Mouse (Mus musculus): Measurements from ENCODE around the gene Emc3. TPM values are rescaled to one million over a fixed set of nuclear protein-coding genes. Genes with fewer than 3 reads are reported as not detected.
A peak's percentile ranks its signal among the peaks of the same experiment; 100 is the strongest.

The Emc3 gene
- polyA plus RNA-seq, 1 experiment: 33.5 TPM

DNA sequence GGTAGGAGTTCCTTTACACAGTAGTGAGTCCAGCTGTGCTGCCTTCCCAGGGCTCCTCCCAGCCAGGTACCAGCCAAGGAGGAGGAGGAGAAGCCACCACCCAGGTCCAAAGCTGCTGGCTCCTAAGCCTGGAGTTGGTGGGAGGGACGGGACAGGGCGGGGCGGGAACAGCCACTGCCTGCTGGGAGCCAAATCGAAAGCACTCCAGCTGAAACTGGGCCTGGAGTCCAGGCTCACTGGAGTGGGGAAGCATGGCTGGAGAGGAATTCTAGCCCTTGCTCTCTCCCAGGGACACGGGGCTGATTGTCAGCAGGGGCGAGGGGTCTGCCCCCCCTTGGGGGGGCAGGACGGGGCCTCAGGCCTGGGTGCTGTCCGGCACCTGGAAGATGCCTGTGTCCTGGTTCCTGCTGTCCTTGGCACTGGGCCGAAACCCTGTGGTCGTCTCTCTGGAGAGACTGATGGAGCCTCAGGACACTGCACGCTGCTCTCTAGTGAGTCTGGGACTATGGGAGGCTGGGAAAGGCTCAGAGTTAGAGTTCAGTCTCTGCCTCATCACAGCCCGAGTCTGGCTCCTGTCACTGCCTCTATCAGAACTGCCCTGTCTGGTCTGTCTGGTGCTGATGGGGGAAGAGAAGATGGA, 60.0 kb downstream of the Emc3 start, which contains the start of gene Il17rc:
TSS of gene Il17rc (plus strand) at position 131 of the 640 bp plus-strand sequence.
- Histone ChIP-seq H3K4me1 (ENCODE audit: control insufficient read depth, insufficient read depth, low read length) (no peaks in the 10 kb centered on the region), H3K27me3 (ENCODE audit: control insufficient read depth, insufficient read depth, low read length, poor library complexity, severe bottlenecking) (no peaks in the 10 kb centered on the region), H3K9ac (ENCODE audit: low read depth, poor library complexity, severe bottlenecking) (peak within 1 kb of the TSS; percentile 29; the same call in 1 of the 2 replicates), H3K27ac (ENCODE audit: insufficient read depth, low read length) (no peak within 1 kb of the TSS), H3K36me3 (ENCODE audit: control insufficient read depth, insufficient read depth, low read length, poor library complexity, severe bottlenecking) (no peaks in the 10 kb centered on the region), H3K9me3 (replicated peaks; ENCODE audit: control insufficient read depth, insufficient read depth, low read length, poor library complexity, severe bottlenecking) (no peaks in the 10 kb centered on the region), H3K4me3 (ENCODE audit: low read depth, low read length) (peak within 1 kb of the TSS; percentile 27)
- TF ChIP-seq CTCF (IDR thresholded peaks at IDR 0.05; ENCODE audit: low read depth, low read length) (no peak), POLR2A (IDR thresholded peaks at IDR 0.05; ENCODE audit: insufficient read depth, low read length) (peak; percentile 19)

DNA sequence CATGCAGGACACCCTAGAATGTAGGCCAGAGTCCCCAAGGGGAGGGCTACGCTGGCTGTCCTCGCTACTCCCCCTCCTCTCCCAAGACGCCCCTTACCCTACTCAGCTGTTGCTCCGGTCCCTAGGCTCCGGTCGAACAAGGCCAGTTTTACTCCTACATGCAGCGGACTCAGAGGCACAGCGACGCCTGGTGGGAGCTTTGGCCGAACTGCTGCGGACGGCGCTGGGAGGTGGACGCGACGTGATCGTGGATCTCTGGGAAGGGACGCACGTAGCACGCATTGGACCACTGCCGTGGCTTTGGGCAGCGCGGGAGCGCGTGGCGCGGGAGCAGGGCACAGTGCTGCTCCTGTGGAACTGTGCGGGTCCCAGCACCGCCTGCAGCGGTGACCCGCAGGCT, 62.0 kb downstream of the Emc3 start:
- TF ChIP-seq CTCF (IDR thresholded peaks at IDR 0.05; ENCODE audit: low read depth, low read length) (peak; percentile 76), EP300 (IDR thresholded peaks at IDR 0.05; ENCODE audit: insufficient read depth, low read depth, low read length) (no peak), POLR2A (IDR thresholded peaks at IDR 0.05; ENCODE audit: insufficient read depth, low read length) (no peak)
- H3K27me3 ChIP-seq (ENCODE audit: control insufficient read depth, insufficient read depth, low read length, poor library complexity, severe bottlenecking): no peaks in the 10 kb centered on the region
- H3K36me3 ChIP-seq (ENCODE audit: control insufficient read depth, insufficient read depth, low read length, poor library complexity, severe bottlenecking): no peaks in the 10 kb centered on the region
- peak overlapping the region; percentile 49 for H3K4me3 ChIP-seq (ENCODE audit: low read depth, low read length)
- peak overlapping the region; percentile 4; the same call in 1 of the 2 replicates for H3K9ac ChIP-seq (ENCODE audit: low read depth, poor library complexity, severe bottlenecking)
- H3K4me1 ChIP-seq (ENCODE audit: control insufficient read depth, insufficient read depth, low read length): no peaks in the 10 kb centered on the region
- H3K27ac ChIP-seq (ENCODE audit: insufficient read depth, low read length): no peak overlapping the region
- no peaks in the 10 kb centered on the region for H3K9me3 ChIP-seq (replicated peaks; ENCODE audit: control insufficient read depth, insufficient read depth, low read length, poor library complexity, severe bottlenecking)

DNA sequence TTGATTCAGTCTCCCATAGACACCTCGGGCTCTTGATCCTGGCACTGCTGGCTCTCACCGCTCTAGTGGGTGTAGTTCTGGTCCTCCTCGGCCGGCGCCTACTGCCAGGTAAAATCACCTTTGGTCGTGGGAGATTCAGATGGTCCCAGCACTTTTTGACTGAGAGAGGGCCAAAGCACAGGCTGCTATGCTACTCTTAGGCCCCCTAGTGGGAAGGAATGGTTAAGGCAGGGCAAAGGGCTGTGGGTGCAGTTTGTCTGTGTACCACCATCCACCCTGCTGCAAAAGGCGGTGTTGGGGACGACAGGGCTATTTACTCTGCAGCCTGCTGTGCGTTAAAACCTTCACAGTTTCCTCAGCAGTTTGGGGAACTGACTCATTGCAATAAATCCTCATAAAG, 62.4 kb downstream of the Emc3 start:
- Histone ChIP-seq H3K9ac (ENCODE audit: low read depth, poor library complexity, severe bottlenecking) (peak overlapping the region; percentile 4; the same call in 1 of the 2 replicates), H3K27ac (ENCODE audit: insufficient read depth, low read length) (no peak overlapping the region), H3K4me1 (ENCODE audit: control insufficient read depth, insufficient read depth, low read length) (no peaks in the 10 kb centered on the region), H3K9me3 (replicated peaks; ENCODE audit: control insufficient read depth, insufficient read depth, low read length, poor library complexity, severe bottlenecking) (no peaks in the 10 kb centered on the region), H3K36me3 (ENCODE audit: control insufficient read depth, insufficient read depth, low read length, poor library complexity, severe bottlenecking) (no peaks in the 10 kb centered on the region), H3K27me3 (ENCODE audit: control insufficient read depth, insufficient read depth, low read length, poor library complexity, severe bottlenecking) (no peaks in the 10 kb centered on the region), H3K4me3 (ENCODE audit: low read depth, low read length) (peak overlapping the region; percentile 49)
- TF ChIP-seq CTCF (IDR thresholded peaks at IDR 0.05; ENCODE audit: low read depth, low read length) (peak; percentile 72), EP300 (IDR thresholded peaks at IDR 0.05; ENCODE audit: insufficient read depth, low read depth, low read length) (no peak)

DNA sequence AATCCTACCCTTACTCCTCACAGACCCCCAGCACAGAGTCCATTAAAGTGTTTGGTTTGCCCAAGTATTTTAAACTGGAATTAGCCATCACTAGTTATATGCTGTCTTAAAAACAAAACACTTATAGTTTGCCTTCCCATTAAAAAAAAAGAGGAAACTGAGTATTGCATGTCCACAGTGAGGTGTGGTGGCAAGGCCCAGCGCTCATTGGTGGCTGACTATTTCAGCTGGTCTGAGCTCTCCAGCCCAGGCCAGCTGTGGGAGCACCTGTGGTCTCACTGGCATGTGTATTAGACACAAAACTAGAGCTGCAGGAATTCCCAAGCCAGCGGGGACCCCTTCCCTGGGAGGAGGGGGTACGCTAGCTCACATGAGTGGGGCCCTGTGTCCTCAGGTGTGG, 62.9 kb downstream of the Emc3 start:
- Histone ChIP-seq H3K27me3 (ENCODE audit: control insufficient read depth, insufficient read depth, low read length, poor library complexity, severe bottlenecking) (no peaks in the 10 kb centered on the region), H3K27ac (ENCODE audit: insufficient read depth, low read length) (no peak overlapping the region), H3K9me3 (replicated peaks; ENCODE audit: control insufficient read depth, insufficient read depth, low read length, poor library complexity, severe bottlenecking) (no peaks in the 10 kb centered on the region), H3K9ac (ENCODE audit: low read depth, poor library complexity, severe bottlenecking) (no peak overlapping the region), H3K4me3 (ENCODE audit: low read depth, low read length) (no peak overlapping the region), H3K36me3 (ENCODE audit: control insufficient read depth, insufficient read depth, low read length, poor library complexity, severe bottlenecking) (no peaks in the 10 kb centered on the region), H3K4me1 (ENCODE audit: control insufficient read depth, insufficient read depth, low read length) (no peaks in the 10 kb centered on the region)
- TF ChIP-seq POLR2A (IDR thresholded peaks at IDR 0.05; ENCODE audit: insufficient read depth, low read length) (no peak), CTCF (IDR thresholded peaks at IDR 0.05; ENCODE audit: low read depth, low read length) (no peak), EP300 (IDR thresholded peaks at IDR 0.05; ENCODE audit: insufficient read depth, low read depth, low read length) (no peak)

DNA sequence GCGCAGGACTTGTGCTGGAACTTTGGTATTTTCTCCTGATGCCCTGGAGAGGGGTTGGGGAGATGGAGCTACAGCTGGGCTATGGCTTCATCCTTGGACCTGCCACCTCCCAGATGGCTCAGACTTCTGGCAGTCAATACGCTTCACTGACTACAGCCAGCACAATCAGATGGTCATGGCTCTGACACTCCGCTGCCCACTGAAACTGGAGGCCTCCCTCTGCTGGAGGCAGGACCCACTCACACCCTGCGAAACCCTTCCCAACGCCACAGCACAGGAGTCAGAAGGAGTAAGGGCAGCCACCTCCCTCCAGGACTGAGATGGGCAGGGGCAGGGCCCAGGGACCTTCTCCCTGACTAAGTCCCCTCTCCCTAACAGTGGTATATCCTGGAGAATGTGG, 65.8 kb downstream of the Emc3 start:
- Histone ChIP-seq H3K36me3 (ENCODE audit: control insufficient read depth, insufficient read depth, low read length, poor library complexity, severe bottlenecking) (no peaks in the 10 kb centered on the region), H3K27me3 (ENCODE audit: control insufficient read depth, insufficient read depth, low read length, poor library complexity, severe bottlenecking) (no peaks in the 10 kb centered on the region)

More for the DNA sequence above, 65.8 kb downstream of the Emc3 start:
- TF ChIP-seq POLR2A (IDR thresholded peaks at IDR 0.05; ENCODE audit: insufficient read depth, low read length) (no peak), CTCF (IDR thresholded peaks at IDR 0.05; ENCODE audit: low read depth, low read length) (no peak), EP300 (IDR thresholded peaks at IDR 0.05; ENCODE audit: insufficient read depth, low read depth, low read length) (no peak)
- H3K27ac ChIP-seq (ENCODE audit: insufficient read depth, low read length): no peak overlapping the region
- H3K9ac ChIP-seq (ENCODE audit: low read depth, poor library complexity, severe bottlenecking): no peak overlapping the region
- no peaks in the 10 kb centered on the region for H3K9me3 ChIP-seq (replicated peaks; ENCODE audit: control insufficient read depth, insufficient read depth, low read length, poor library complexity, severe bottlenecking)
- H3K4me1 ChIP-seq (ENCODE audit: control insufficient read depth, insufficient read depth, low read length): no peaks in the 10 kb centered on the region
- H3K4me3 ChIP-seq (ENCODE audit: low read depth, low read length): no peak overlapping the region

Other genes with a start within 250 kb of the Emc3 start
- 3.7 and 5.3 TPM in 2 replicates for gene Cpne9, start 249.3 kb downstream of the Emc3 start, polyA plus RNA-seq (2011; ENCODE audit: insufficient read depth, insufficient read length, low read depth, missing spikeins)
- 26.7 and 27.0 TPM in 2 replicates for gene Brpf1, start 224.5 kb downstream of the Emc3 start, polyA plus RNA-seq (2011; ENCODE audit: insufficient read depth, insufficient read length, low read depth, missing spikeins)
- gene Ogg1, start 204.7 kb downstream of the Emc3 start, polyA plus RNA-seq (2011; ENCODE audit: insufficient read depth, insufficient read length, low read depth, missing spikeins): 24.2 and 26.8 TPM in 2 replicates
- gene Camk1, start 187.7 kb downstream of the Emc3 start, polyA plus RNA-seq (2011; ENCODE audit: insufficient read depth, insufficient read length, low read depth, missing spikeins): 7.6 and 7.7 TPM in 2 replicates
- 41.0 and 41.4 TPM in 2 replicates for gene Tada3, start 153.8 kb downstream of the Emc3 start, polyA plus RNA-seq (2011; ENCODE audit: insufficient read depth, insufficient read length, low read depth, missing spikeins)
- gene Arpc4, start 153.5 kb downstream of the Emc3 start, polyA plus RNA-seq (2011; ENCODE audit: insufficient read depth, insufficient read length, low read depth, missing spikeins): 120 and 130 TPM in 2 replicates
- gene Ttll3, start 142.4 kb downstream of the Emc3 start, polyA plus RNA-seq (2011; ENCODE audit: insufficient read depth, insufficient read length, low read depth, missing spikeins): 2.9 and 3.8 TPM in 2 replicates
- gene Rpusd3, start 112.3 kb downstream of the Emc3 start, polyA plus RNA-seq (2011; ENCODE audit: insufficient read depth, insufficient read length, low read depth, missing spikeins): 13.8 and 32.6 TPM in 2 replicates
- not detected in 2 replicates for gene Cidec, start 95.9 kb downstream of the Emc3 start, polyA plus RNA-seq (2011; ENCODE audit: insufficient read depth, insufficient read length, low read depth, missing spikeins)
- gene Jagn1, start 89.1 kb downstream of the Emc3 start, polyA plus RNA-seq (2011; ENCODE audit: insufficient read depth, insufficient read length, low read depth, missing spikeins): 30.0 and 34.3 TPM in 2 replicates
- 3.1 and 4.9 TPM in 2 replicates for gene Il17re, start 73.2 kb downstream of the Emc3 start, polyA plus RNA-seq (2011; ENCODE audit: insufficient read depth, insufficient read length, low read depth, missing spikeins)
- 3.3 TPM in 2 replicates for gene Il17rc, start 60.2 kb downstream of the Emc3 start, polyA plus RNA-seq (2011; ENCODE audit: insufficient read depth, insufficient read length, low read depth, missing spikeins)
- gene Creld1, start 48.4 kb downstream of the Emc3 start, polyA plus RNA-seq (2011; ENCODE audit: insufficient read depth, insufficient read length, low read depth, missing spikeins): 23.2 and 30.7 TPM in 2 replicates
- 0.51 TPM in 1 of 2 replicates, not detected in the other for gene Prrt3, start 29.7 kb downstream of the Emc3 start, polyA plus RNA-seq (2011; ENCODE audit: insufficient read depth, insufficient read length, low read depth, missing spikeins)
- gene Fancd2, start within 50 bp of the Emc3 start, polyA plus RNA-seq (2011; ENCODE audit: insufficient read depth, insufficient read length, low read depth, missing spikeins): 76.2 and 85.4 TPM in 2 replicates
- gene Fancd2os, start 69.1 kb upstream of the Emc3 start, polyA plus RNA-seq (2011; ENCODE audit: insufficient read depth, insufficient read length, low read depth, missing spikeins): not detected in 2 replicates
- gene Brk1, start 73.1 kb upstream of the Emc3 start, polyA plus RNA-seq (2011; ENCODE audit: insufficient read depth, insufficient read length, low read depth, missing spikeins): 96.3 and 105 TPM in 2 replicates
- gene Vhl, start 92.3 kb upstream of the Emc3 start, polyA plus RNA-seq (2011; ENCODE audit: insufficient read depth, insufficient read length, low read depth, missing spikeins): 12.9 and 22.0 TPM in 2 replicates
- gene Irak2, start 106.8 kb upstream of the Emc3 start, polyA plus RNA-seq (2011; ENCODE audit: insufficient read depth, insufficient read length, low read depth, missing spikeins): 6.6 and 10.1 TPM in 2 replicates
- gene Tatdn2, start 165.4 kb upstream of the Emc3 start, polyA plus RNA-seq (2011; ENCODE audit: insufficient read depth, insufficient read length, low read depth, missing spikeins): 39.7 and 42.2 TPM in 2 replicates
- 2.0 TPM in 1 of 2 replicates, not detected in the other for gene Ghrl, start 188.2 kb upstream of the Emc3 start, polyA plus RNA-seq (2011; ENCODE audit: insufficient read depth, insufficient read length, low read depth, missing spikeins)
- gene Sec13, start 209.1 kb upstream of the Emc3 start, polyA plus RNA-seq (2011; ENCODE audit: insufficient read depth, insufficient read length, low read depth, missing spikeins): 97.2 and 104 TPM in 2 replicates

All from ES-Bruce4 (cell line).